Mouse (Mus musculus) testis, adult 2 months (tissue): ENCODE data around the gene Gcnt1.

ENCODE experiments used
- CTCF ChIP-seq: fragments of 200-500 bp; IDR thresholded peaks from 2 replicates; pipeline ENCODE4 v1.5.1; 2012; ENCODE audit warnings: low read depth, mild to moderate bottlenecking, inconsistent platforms, low read length, moderate library complexity; ENCODE audit not compliant: control insufficient read depth, insufficient read depth, insufficient replicate concordance
- POLR2A ChIP-seq: fragments of 200-500 bp; IDR thresholded peaks from 2 replicates; pipeline ENCODE4 v1.6.1; 2012; ENCODE audit warnings: low read depth, mild to moderate bottlenecking, inconsistent platforms, low read length, moderate library complexity; ENCODE audit not compliant: control insufficient read depth

- TF ChIP-seq POLR2A (no peak), CTCF (no peak)
Observed at GRCm38 (mm10) chr19:17386424-17386823, 13.8 kb upstream of the Gcnt1 start.
